ENCODE assay signal across 34 mouse cellular contexts in genomic region chr5:96114943-96115342, GRCm38 (mm10).
"Had no signal": no experiment of that assay in that cellular context is flagged by ENCODE, and none has a peak within 500 bp of the region (broad histone marks: within the 10 kb centered on the region; RNA-seq: fewer than 3 reads in every experiment).

No protein-coding gene starts in this region.

- H3K4me2 ChIP-seq: heart, embryonic 11.5 days; heart, embryonic 12.5 days; heart, embryonic 13.5 days; heart, embryonic 15.5 days; hindbrain, embryonic 12.5 days; hindbrain, embryonic 13.5 days; hindbrain, embryonic 14.5 days; hindbrain, embryonic 15.5 days; intestine, embryonic 15.5 days; kidney, embryonic 15.5 days had no signal

- H3K27me3 ChIP-seq: heart, embryonic 12.5 days; heart, embryonic 13.5 days; heart, embryonic 15.5 days; hindbrain, embryonic 12.5 days; hindbrain, embryonic 13.5 days; hindbrain, embryonic 15.5 days; intestine, embryonic 15.5 days; kidney, embryonic 15.5 days had no signal

- H3K36me3 ChIP-seq: heart, embryonic 10.5 days; hindbrain, embryonic 13.5 days; hindbrain, embryonic 15.5 days; intestine, embryonic 15.5 days had no signal

- H3K9me3 ChIP-seq: heart, embryonic 10.5 days; heart, embryonic 12.5 days; heart, embryonic 13.5 days; heart, embryonic 15.5 days; hindbrain, embryonic 10.5 days; hindbrain, embryonic 12.5 days; hindbrain, embryonic 13.5 days; hindbrain, embryonic 15.5 days; intestine, embryonic 15.5 days; kidney, embryonic 15.5 days had no signal

- H3K9ac ChIP-seq: heart, embryonic 12.5 days; heart, embryonic 13.5 days; heart, embryonic 15.5 days; hindbrain, embryonic 12.5 days; hindbrain, embryonic 13.5 days; hindbrain, embryonic 14.5 days; hindbrain, embryonic 15.5 days; intestine, embryonic 15.5 days; kidney, embryonic 15.5 days had no signal

- H3K4me3 ChIP-seq: heart, embryonic 10.5 days; heart, embryonic 12.5 days; heart, embryonic 13.5 days; heart, embryonic 15.5 days; hindbrain, embryonic 10.5 days; hindbrain, embryonic 12.5 days; hindbrain, embryonic 13.5 days; hindbrain, embryonic 15.5 days; intestine, embryonic 15.5 days; kidney, embryonic 15.5 days; layer of hippocampus, adult 2 months had no signal

- DNase-seq: heart, postnatal 10 days; heart, postnatal 14 days; heart, postnatal 36 days; heart, postnatal 4 days; kidney, adult 11 months; kidney, adult 18-20 months; kidney, adult 2 months; kidney, adult 8-10 months; kidney, adult 9 months; kidney, postnatal 10 days; kidney, postnatal 14 days; kidney, postnatal 25 days; kidney, postnatal 36 days; kidney, postnatal 4 days; layer of hippocampus, adult 9-11 months had no signal

- H3K27ac ChIP-seq: heart, embryonic 10.5 days; heart, embryonic 13.5 days; heart, embryonic 15.5 days; hindbrain, embryonic 10.5 days; hindbrain, embryonic 12.5 days; hindbrain, embryonic 13.5 days; hindbrain, embryonic 14.5 days; hindbrain, embryonic 15.5 days; hindbrain, postnatal 0 days; intestine, embryonic 15.5 days; kidney, embryonic 15.5 days; kidney, postnatal 0 days; layer of hippocampus, adult 2 months had no signal

- H3K4me1 ChIP-seq: heart, embryonic 13.5 days; heart, embryonic 15.5 days; hindbrain, embryonic 10.5 days; hindbrain, embryonic 12.5 days; hindbrain, embryonic 13.5 days; hindbrain, embryonic 15.5 days; intestine, embryonic 15.5 days had no signal

- ATAC-seq: hindbrain, embryonic 16.5 days; hindbrain, postnatal 0 days; inflammation-experienced regulatory T-cells, adult 6 months; intestine, embryonic 15.5 days; intestine, embryonic 16.5 days; intestine, postnatal 0 days had no signal
